Mouse (Mus musculus) lung, embryonic 16.5 days (tissue): ENCODE results near the gene Adam26a. TPM values are rescaled to one million over a fixed set of nuclear protein-coding genes. Genes with fewer than 3 reads are reported as not detected.
"Not testable (repeated sequence)": the region's sequence is repeated elsewhere in the genome, so short reads cannot be mapped to it uniquely, and the experiment has no call there.

Experiments used
- ATAC-seq: fragments of 200-750 bp; cut with Nextera tagmentation; 2 replicates; pipeline ENCODE4 v1.8.0; 2017; ENCODE audit warnings: low read depth, mild to moderate bottlenecking, moderate library complexity
- H3K27ac ChIP-seq: fragments of 300-500 bp; sonication (generic); 2 replicates; pipeline ENCODE4 v1.5.1; 2014; ENCODE audit warnings: mild to moderate bottlenecking, control low read depth, low read length
- H3K27me3 ChIP-seq: fragments of 300-500 bp; sonication (generic); 2 replicates; pipeline ENCODE4 v1.6.1; 2014; ENCODE audit warnings: low read depth, low read length, mixed read lengths; ENCODE audit not compliant: control insufficient read depth, insufficient read depth
- H3K36me3 ChIP-seq: fragments of 300-500 bp; sonication (generic); 2 replicates; pipeline ENCODE4 v1.6.1; 2014; ENCODE audit warnings: low read length; ENCODE audit not compliant: control insufficient read depth, insufficient read depth
- H3K4me1 ChIP-seq: fragments of 300-500 bp; sonication (generic); replicated peaks from 2 replicates; pipeline ENCODE4 v1.6.1; 2014; ENCODE audit warnings: low read length, mixed read lengths; ENCODE audit not compliant: control insufficient read depth, insufficient read depth
- H3K4me2 ChIP-seq: fragments of 300-500 bp; sonication (generic); 2 replicates; pipeline ENCODE4 v1.6.1; 2014; ENCODE audit warnings: low read depth, low read length, control low read depth
- H3K4me3 ChIP-seq: fragments of 300-500 bp; sonication (generic); 2 replicates; pipeline ENCODE4 v1.5.1; 2014; ENCODE audit warnings: mild to moderate bottlenecking, low read length, control low read depth
- H3K9ac ChIP-seq: fragments of 300-500 bp; sonication (generic); 2 replicates; pipeline ENCODE4 v1.6.1; 2014; ENCODE audit warnings: low read length, control low read depth
- H3K9me3 ChIP-seq: fragments of 300-500 bp; sonication (generic); 2 replicates; pipeline ENCODE4 v1.6.1; 2016; ENCODE audit warnings: low read length; ENCODE audit not compliant: control insufficient read depth
- WGBS: fragments of 180-500 bp; shearing (Covaris S2); extraction: QIAGEN DNeasy Blood & Tissue Kit; methylation state at CpG from one replicate; pipeline ENCODE4 v1.1.7; 2014; 5-methylcytosine and 5-hydroxymethylcytosine counted together
- polyA plus RNA-seq: library from polyadenylated mRNA; unstranded; fragments of >200 nt; fragmentation: Nextera tagmentation; extraction: Ambion mirVana; gene quantifications from 2 replicates; pipeline ENCODE4 v1.2.1, GENCODE M21; 2015

Gene Adam26a
- polyA plus RNA-seq, result not detected in 2 replicates

- H3K9ac ChIP-seq, H3K36me3 ChIP-seq, H3K27ac ChIP-seq, H3K4me2 ChIP-seq, H3K27me3 ChIP-seq, ATAC-seq, H3K4me1 ChIP-seq, H3K4me3 ChIP-seq, H3K9me3 ChIP-seq: not testable (repeated sequence)
- 96% methylated on average over 2 of the region's 2 CpGs for WGBS
Measured at GRCm38 (mm10) chr8:43576607-43577006, at the start of gene Adam26a. TSS of gene Adam26a (minus strand) at chr8:43576707.

- WGBS, result 93% methylated on average over 1 of the region's 1 CpGs
- Histone ChIP-seq H3K36me3 (no peaks in the 10 kb centered on the region), H3K4me2 (no peak overlapping the region), H3K4me1 (no peaks in the 10 kb centered on the region), H3K9ac (no peak overlapping the region), H3K27me3 (no peaks in the 10 kb centered on the region), H3K9me3 (no peaks in the 10 kb centered on the region), H3K4me3 (no peak overlapping the region), H3K27ac (no peak overlapping the region)
- no peak for ATAC-seq
Measured at GRCm38 (mm10) chr8:43616046-43616445, 39.5 kb upstream of the Adam26a start.

- not testable (repeated sequence) for H3K9me3 ChIP-seq, H3K27ac ChIP-seq, H3K4me3 ChIP-seq, H3K9ac ChIP-seq, H3K36me3 ChIP-seq, H3K4me1 ChIP-seq, ATAC-seq, H3K4me2 ChIP-seq, H3K27me3 ChIP-seq
- 77% methylated on average over 13 of the region's 13 CpGs for WGBS
Measured at GRCm38 (mm10) chr8:43603657-43604056, 27.1 kb upstream of the Adam26a start.

GRCm38 (mm10) chr8:43603166-43603565 lies 26.7 kb upstream of the Adam26a start:
- H3K4me1 ChIP-seq, H3K4me2 ChIP-seq, H3K27me3 ChIP-seq, H3K36me3 ChIP-seq, H3K9me3 ChIP-seq, H3K9ac ChIP-seq, H3K4me3 ChIP-seq, ATAC-seq, H3K27ac ChIP-seq: not testable (repeated sequence)
- 93% methylated on average over 15 of the region's 15 CpGs for WGBS

- H3K4me2 ChIP-seq, ATAC-seq: not testable (repeated sequence)
Measured at GRCm38 (mm10) chr8:43528006-43528405, 48.5 kb downstream of the Adam26a start, which contains the start of gene Adam26b. TSS of gene Adam26b (minus strand) at chr8:43528106.

More at GRCm38 (mm10) chr8:43528006-43528405, 48.5 kb downstream of the Adam26a start, which contains the start of gene Adam26b:
- not testable (repeated sequence) for H3K4me3 ChIP-seq, H3K9ac ChIP-seq, H3K4me1 ChIP-seq, H3K27ac ChIP-seq, H3K27me3 ChIP-seq, H3K9me3 ChIP-seq, H3K36me3 ChIP-seq

Other genes with a start within 250 kb of the Adam26a start
- not detected in 2 replicates for gene Adam26b, start 48.6 kb downstream of the Adam26a start, polyA plus RNA-seq
- gene Gm5346, start 50.6 kb upstream of the Adam26a start, polyA plus RNA-seq, result not detected in 2 replicates
- gene Adam34, start 133.3 kb upstream of the Adam26a start, polyA plus RNA-seq, result not detected in 2 replicates